Mouse (Mus musculus): Measurements from ENCODE around the gene Kpna4.

- TF ChIP-seq EP300 (optimal IDR thresholded peaks at IDR 0.05) (no peak), CTCF (IDR thresholded peaks at IDR 0.05; ENCODE audit: low read depth) (no peak)
Observed at GRCm38 (mm10) chr3:69060672-69061071, 66.2 kb downstream of the Kpna4 start.
